Mouse (Mus musculus) embryonic facial prominence, embryonic 13.5 days (tissue): ENCODE results near the gene Nlrp4c. TPM values are rescaled to one million over a fixed set of nuclear protein-coding genes. Genes with fewer than 3 reads are reported as not detected.

Experiments used
- ATAC-seq: fragments of 200-750 bp; cut with Nextera tagmentation; 2 replicates; pipeline ENCODE4 v1.8.0; 2017; ENCODE audit warnings: low read depth; ENCODE audit not compliant: insufficient number of reproducible peaks, insufficient read depth, low FRiP score, low TSS enrichment
- H3K27ac ChIP-seq: fragments of 300-500 bp; sonication (generic); 2 replicates; pipeline ENCODE4 v1.5.1; 2015; ENCODE audit warnings: moderate library complexity, mild to moderate bottlenecking, inconsistent platforms
- H3K27me3 ChIP-seq: fragments of 300-500 bp; sonication (generic); 2 replicates; pipeline ENCODE4 v1.6.1; 2015; ENCODE audit warnings: mild to moderate bottlenecking, inconsistent platforms
- H3K36me3 ChIP-seq: fragments of 300-500 bp; sonication (generic); 2 replicates; pipeline ENCODE4 v1.6.1; 2015; ENCODE audit warnings: mild to moderate bottlenecking, inconsistent platforms
- H3K4me1 ChIP-seq: fragments of 300-500 bp; sonication (generic); 2 replicates; pipeline ENCODE4 v1.6.1; 2015; ENCODE audit warnings: inconsistent platforms
- H3K4me2 ChIP-seq: fragments of 300-500 bp; sonication (generic); 2 replicates; pipeline ENCODE4 v1.6.1; 2015; ENCODE audit warnings: moderate library complexity, mild to moderate bottlenecking, inconsistent platforms
- H3K4me3 ChIP-seq: fragments of 300-500 bp; sonication (generic); 2 replicates; pipeline ENCODE4 v1.5.1; 2015; ENCODE audit warnings: mild to moderate bottlenecking, inconsistent platforms
- H3K9ac ChIP-seq: fragments of 300-500 bp; sonication (generic); 2 replicates; pipeline ENCODE4 v1.6.1; 2015; ENCODE audit warnings: mild to moderate bottlenecking, inconsistent platforms
- H3K9me3 ChIP-seq: fragments of 300-500 bp; sonication (generic); 2 replicates; pipeline ENCODE4 v1.6.1; 2016; ENCODE audit warnings: inconsistent platforms
- WGBS: fragments of 180-500 bp; shearing (Covaris S2); methylation state at CpG from one replicate; pipeline ENCODE4 v1.1.7; 2015; ENCODE audit warnings: mixed read lengths; 5-methylcytosine and 5-hydroxymethylcytosine counted together
- polyA plus RNA-seq: library from polyadenylated mRNA; unstranded; fragments of >200 nt; fragmentation: Nextera tagmentation; extraction: Ambion mirVana; gene quantifications from 2 replicates; pipeline ENCODE4 v1.2.1, GENCODE M21; 2015

Gene Nlrp4c
- polyA plus RNA-seq, 1 experiment from 2014 or later, result not detected

- WGBS, result 85% methylated on average over 7 of the region's 7 CpGs
- no peak overlapping the region; the same call in none of the 2 replicates for H3K27ac ChIP-seq
Observed at GRCm38 (mm10) chr7:6146194-6146981, 101.4 kb downstream of the Nlrp4c start.

GRCm38 (mm10) chr7:6146982-6147325, 102.0 kb downstream of the Nlrp4c start:
- Histone ChIP-seq H3K4me3 (no peak overlapping the region), H3K9ac (no peak overlapping the region), H3K9me3 (no peaks in the 10 kb centered on the region), H3K27ac (no peak overlapping the region; the same call in 1 of the 2 replicates), H3K4me1 (peaks cover 24% of the 10 kb centered on the region), H3K4me2 (no peak overlapping the region), H3K27me3 (no peaks in the 10 kb centered on the region), H3K36me3 (peaks cover 4% of the 10 kb centered on the region)
- ATAC-seq, result no peak
- 68% methylated on average over 2 of the region's 2 CpGs for WGBS

More at GRCm38 (mm10) chr7:6146194-6146981, 101.4 kb downstream of the Nlrp4c start:
- no peak for ATAC-seq
- H3K4me3 ChIP-seq, result no peak overlapping the region
- peaks cover 10% of the 10 kb centered on the region for H3K36me3 ChIP-seq
- no peaks in the 10 kb centered on the region for H3K27me3 ChIP-seq
- H3K4me1 ChIP-seq, result peaks cover 23% of the 10 kb centered on the region
- H3K9ac ChIP-seq, result no peak overlapping the region
- H3K9me3 ChIP-seq, result no peaks in the 10 kb centered on the region
- no peak overlapping the region for H3K4me2 ChIP-seq

GRCm38 (mm10) chr7:6147688-6148087, 102.7 kb downstream of the Nlrp4c start:
- H3K36me3 ChIP-seq, result 0 out of 2 replicates have a peak, but pooled peaks cover 3% of the 10 kb centered on the region
- H3K27me3 ChIP-seq, result no peaks in the 10 kb centered on the region
- H3K4me3 ChIP-seq, result no peak overlapping the region
- H3K9ac ChIP-seq, result no peak overlapping the region
- H3K27ac ChIP-seq, result no peak overlapping the region
- H3K9me3 ChIP-seq, result no peaks in the 10 kb centered on the region
- H3K4me2 ChIP-seq, result no peak overlapping the region
- no peak for ATAC-seq
- peaks cover 24% of the 10 kb centered on the region for H3K4me1 ChIP-seq
- WGBS, result 79% methylated on average over 5 of the region's 5 CpGs

GRCm38 (mm10) chr7:6151266-6151665, 106.3 kb downstream of the Nlrp4c start:
- no peak overlapping the region for H3K4me3 ChIP-seq
- no peaks in the 10 kb centered on the region for H3K27me3 ChIP-seq
- no peak for ATAC-seq
- no peak overlapping the region for H3K9ac ChIP-seq
- H3K36me3 ChIP-seq, result no peaks in the 10 kb centered on the region
- no peak overlapping the region for H3K27ac ChIP-seq
- no peak overlapping the region for H3K4me2 ChIP-seq
- WGBS, result 90% methylated on average over 1 of the region's 1 CpGs
- no peaks in the 10 kb centered on the region for H3K9me3 ChIP-seq
- peaks cover 32% of the 10 kb centered on the region for H3K4me1 ChIP-seq

GRCm38 (mm10) chr7:6152036-6152435, 107.1 kb downstream of the Nlrp4c start:
- H3K9me3 ChIP-seq, result no peaks in the 10 kb centered on the region
- 82% methylated on average over 3 of the region's 3 CpGs for whole genome bisulfite sequencing
- ATAC-seq, result no peak
- peaks cover 36% of the 10 kb centered on the region for H3K4me1 ChIP-seq
- H3K9ac ChIP-seq, result no peak overlapping the region
- H3K4me2 ChIP-seq, result no peak overlapping the region
- no peaks in the 10 kb centered on the region for H3K27me3 ChIP-seq
- no peak overlapping the region for H3K4me3 ChIP-seq
- no peak overlapping the region for H3K27ac ChIP-seq
- H3K36me3 ChIP-seq, result no peaks in the 10 kb centered on the region

- Histone ChIP-seq H3K27me3 (no peaks in the 10 kb centered on the region), H3K4me3 (no peak overlapping the region), H3K4me1 (peaks cover 36% of the 10 kb centered on the region), H3K27ac (no peak overlapping the region), H3K36me3 (no peaks in the 10 kb centered on the region), H3K4me2 (no peak overlapping the region), H3K9me3 (no peaks in the 10 kb centered on the region), H3K9ac (no peak overlapping the region)
- WGBS, result 88% methylated on average over 3 of the region's 3 CpGs
- no peak for ATAC-seq
Observed at GRCm38 (mm10) chr7:6153131-6153530, 108.2 kb downstream of the Nlrp4c start.

GRCm38 (mm10) chr7:6154164-6154563, 109.2 kb downstream of the Nlrp4c start:
- peak overlapping the region; percentile 83 for H3K4me3 ChIP-seq
- no peaks in the 10 kb centered on the region for H3K36me3 ChIP-seq
- H3K9ac ChIP-seq, result peak overlapping the region; percentile 96
- no peaks in the 10 kb centered on the region for H3K9me3 ChIP-seq
- WGBS, result 79% methylated on average over 5 of the region's 5 CpGs
- H3K4me1 ChIP-seq, result peaks cover 29% of the 10 kb centered on the region
- ATAC-seq, result no peak
- no peak overlapping the region for H3K27ac ChIP-seq
- H3K4me2 ChIP-seq, result peak overlapping the region; percentile 92
- no peaks in the 10 kb centered on the region for H3K27me3 ChIP-seq

Other genes with a start within 250 kb of the Nlrp4c start
- gene Vmn1r63, start 239.7 kb upstream of the Nlrp4c start, polyA plus RNA-seq, result not detected in 2 replicates
- not detected in 2 replicates for gene Vmn1r64, start 160.6 kb upstream of the Nlrp4c start, polyA plus RNA-seq
- gene Vmn1r65, start 34.2 kb upstream of the Nlrp4c start, polyA plus RNA-seq, result not detected in 2 replicates
- gene Zfp787, start 110.8 kb downstream of the Nlrp4c start, polyA plus RNA-seq, result 21.2 and 28.0 TPM in 2 replicates
- 69.5 and 76.0 TPM in 2 replicates for gene Zfp444, start 127.1 kb downstream of the Nlrp4c start, polyA plus RNA-seq
- not detected in 2 replicates for gene Galp, start 151.9 kb downstream of the Nlrp4c start, polyA plus RNA-seq
- not detected in 2 replicates for gene Zscan5b, start 177.1 kb downstream of the Nlrp4c start, polyA plus RNA-seq
- gene Epp13, start 207.5 kb downstream of the Nlrp4c start, polyA plus RNA-seq, result not detected in 2 replicates
- gene Zfp667, start 241.4 kb downstream of the Nlrp4c start, polyA plus RNA-seq, result 8.3 and 9.7 TPM in 2 replicates